Mouse (Mus musculus): ENCODE measurements at regions not wholly inside any gene's neighbourhood (a gene's known extent, or its start where the extent isn't known, plus 50 kb on each side); places are given as distances from the start of the nearest gene placed in this dataset.

- Histone ChIP-seq H3K4me3 (ENCODE audit: low read depth, low read length) (no peak overlapping the region), H3K27me3 (ENCODE audit: control insufficient read depth, insufficient read depth, low read length) (no peaks in the 10 kb centered on the region), H3K9me3 (ENCODE audit: control insufficient read depth, low read length) (no peaks in the 10 kb centered on the region), H3K4me2 (replicated peaks; ENCODE audit: low read depth) (no peak overlapping the region), H3K9ac (ENCODE audit: low read length) (no peak overlapping the region), H3K27ac (replicated peaks) (no peak overlapping the region), H3K36me3 (ENCODE audit: control insufficient read depth, insufficient read depth, low read length) (no peaks in the 10 kb centered on the region), H3K4me1 (replicated peaks; ENCODE audit: control insufficient read depth, insufficient read depth) (no peaks in the 10 kb centered on the region)
- no peak for DNase-seq (ENCODE audit: low spot score)
- WGBS, result 72% methylated on average over 6 of the region's 6 CpGs
- ATAC-seq (ENCODE audit: low FRiP score, low TSS enrichment), result no peak
- TF ChIP-seq CTCF (IDR thresholded peaks at IDR 0.05; ENCODE audit: low read depth) (no peak), EP300 (optimal IDR thresholded peaks at IDR 0.05) (no peak)
These were observed 52.3 kb downstream of the Rplp1 start for GRCm38 (mm10) chr9:61862071-61862480.

DNA sequence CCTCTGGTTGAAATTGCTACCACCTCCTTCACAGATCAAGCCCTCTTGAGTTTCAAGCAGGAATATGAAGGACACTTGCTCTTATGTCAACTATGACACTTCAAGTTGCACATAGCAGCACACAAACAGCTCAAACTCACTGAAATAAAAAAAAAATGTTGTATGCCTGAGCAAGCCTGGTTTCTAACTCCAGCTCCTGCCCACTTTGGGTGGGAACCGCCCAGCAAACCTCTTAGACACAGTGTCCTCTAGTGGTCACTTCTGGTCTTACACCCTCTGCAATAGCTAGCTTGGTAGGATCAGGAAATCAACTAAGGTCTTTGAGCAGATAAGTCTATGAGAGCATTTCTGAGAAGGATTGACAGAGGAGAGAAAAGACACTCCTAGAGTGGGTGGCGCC, 54.2 kb downstream of the Rplp1 start:
- Histone ChIP-seq H3K9ac (ENCODE audit: low read length) (no peak overlapping the region), H3K9me3 (ENCODE audit: control insufficient read depth, low read length) (no peaks in the 10 kb centered on the region), H3K27me3 (ENCODE audit: control insufficient read depth, insufficient read depth, low read length) (no peaks in the 10 kb centered on the region), H3K4me2 (replicated peaks; ENCODE audit: low read depth) (no peak overlapping the region), H3K4me1 (replicated peaks; ENCODE audit: control insufficient read depth, insufficient read depth) (no peaks in the 10 kb centered on the region), H3K36me3 (ENCODE audit: control insufficient read depth, insufficient read depth, low read length) (no peaks in the 10 kb centered on the region), H3K4me3 (ENCODE audit: low read depth, low read length) (no peak overlapping the region), H3K27ac (replicated peaks) (no peak overlapping the region)
- DNase-seq (ENCODE audit: low spot score) (peak; percentile 71), ATAC-seq (ENCODE audit: low FRiP score, low TSS enrichment) (peak; percentile 41; the same call in 1 of the 2 replicates)
- no peak for TF ChIP-seq EP300 (optimal IDR thresholded peaks at IDR 0.05)
- peak; percentile 99 for TF ChIP-seq CTCF (IDR thresholded peaks at IDR 0.05; ENCODE audit: low read depth)
- WGBS, result 19% methylated on average over 2 of the region's 2 CpGs

DNA sequence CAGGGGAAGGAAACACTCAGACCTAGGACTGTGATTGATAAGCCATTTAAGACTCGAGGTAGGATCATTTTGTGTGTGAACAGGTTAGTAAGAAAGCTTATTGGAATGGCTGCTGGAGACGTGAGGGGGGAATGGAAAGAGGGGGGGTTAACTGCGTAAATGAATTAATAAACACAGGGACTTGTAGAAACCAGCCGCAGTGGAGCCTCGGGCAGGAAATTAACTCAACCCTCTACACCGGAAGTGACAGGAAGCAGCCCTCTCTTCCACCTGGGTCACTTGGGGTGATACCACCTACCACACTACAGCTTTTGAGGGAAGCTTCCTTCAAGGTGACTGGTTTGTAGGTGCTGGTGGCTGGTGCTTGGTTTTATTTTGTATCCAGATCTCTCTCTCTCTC, 54.9 kb downstream of the Rplp1 start:
- no peak for ATAC-seq (ENCODE audit: low FRiP score, low TSS enrichment)
- TF ChIP-seq CTCF (IDR thresholded peaks at IDR 0.05; ENCODE audit: low read depth), result no peak
- no peak for TF ChIP-seq EP300 (optimal IDR thresholded peaks at IDR 0.05)
- Histone ChIP-seq H3K4me2 (replicated peaks; ENCODE audit: low read depth) (no peak overlapping the region; the same call in 1 of the 2 replicates), H3K9me3 (ENCODE audit: control insufficient read depth, low read length) (no peaks in the 10 kb centered on the region), H3K9ac (ENCODE audit: low read length) (no peak overlapping the region), H3K27ac (replicated peaks) (no peak overlapping the region), H3K4me1 (replicated peaks; ENCODE audit: control insufficient read depth, insufficient read depth) (no peaks in the 10 kb centered on the region), H3K4me3 (ENCODE audit: low read depth, low read length) (no peak overlapping the region), H3K36me3 (ENCODE audit: control insufficient read depth, insufficient read depth, low read length) (no peaks in the 10 kb centered on the region), H3K27me3 (ENCODE audit: control insufficient read depth, insufficient read depth, low read length) (no peaks in the 10 kb centered on the region)
- 6% methylated on average over 6 of the region's 6 CpGs for WGBS
- DNase-seq (ENCODE audit: low spot score), result no peak

GRCm38 (mm10) chr9:61857817-61858216, 56.5 kb downstream of the Rplp1 start:
- Histone ChIP-seq H3K4me1 (replicated peaks; ENCODE audit: control insufficient read depth, insufficient read depth) (no peaks in the 10 kb centered on the region), H3K4me3 (ENCODE audit: low read depth, low read length) (no peak overlapping the region), H3K27me3 (ENCODE audit: control insufficient read depth, insufficient read depth, low read length) (no peaks in the 10 kb centered on the region), H3K9me3 (ENCODE audit: control insufficient read depth, low read length) (no peaks in the 10 kb centered on the region), H3K9ac (ENCODE audit: low read length) (no peak overlapping the region), H3K36me3 (ENCODE audit: control insufficient read depth, insufficient read depth, low read length) (no peaks in the 10 kb centered on the region), H3K27ac (replicated peaks) (no peak overlapping the region), H3K4me2 (replicated peaks; ENCODE audit: low read depth) (no peak overlapping the region)
- ATAC-seq (ENCODE audit: low FRiP score, low TSS enrichment) (no peak), DNase-seq (ENCODE audit: low spot score) (no peak)
- 87% methylated on average over 6 of the region's 6 CpGs for WGBS
- no peak for TF ChIP-seq CTCF (IDR thresholded peaks at IDR 0.05; ENCODE audit: low read depth)
- TF ChIP-seq EP300 (optimal IDR thresholded peaks at IDR 0.05), result no peak

DNA sequence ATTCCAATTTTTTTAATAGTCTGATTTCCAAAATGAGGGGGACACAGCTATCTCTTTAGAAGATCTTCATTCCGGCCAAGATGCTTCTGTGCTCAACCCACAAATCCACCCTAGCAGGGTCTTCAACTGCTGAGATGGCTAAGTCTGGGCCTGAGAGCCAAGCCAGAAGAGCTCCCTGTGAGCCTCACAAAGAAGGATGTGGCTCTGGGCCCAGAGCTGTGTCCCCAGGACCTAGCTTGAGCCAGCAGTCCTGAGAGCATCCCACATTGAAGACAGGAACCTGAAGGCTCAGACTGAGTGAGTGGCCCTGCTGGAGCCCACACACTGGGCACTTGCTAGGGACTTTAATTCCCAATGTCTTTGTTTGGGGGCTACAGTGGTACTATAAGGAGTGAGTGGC, 57.7 kb downstream of the Rplp1 start:
- Histone ChIP-seq H3K27ac (replicated peaks) (no peak overlapping the region), H3K27me3 (ENCODE audit: control insufficient read depth, insufficient read depth, low read length) (no peaks in the 10 kb centered on the region), H3K9me3 (ENCODE audit: control insufficient read depth, low read length) (no peaks in the 10 kb centered on the region), H3K9ac (ENCODE audit: low read length) (no peak overlapping the region), H3K36me3 (ENCODE audit: control insufficient read depth, insufficient read depth, low read length) (no peaks in the 10 kb centered on the region), H3K4me3 (ENCODE audit: low read depth, low read length) (no peak overlapping the region), H3K4me2 (replicated peaks; ENCODE audit: low read depth) (no peak overlapping the region), H3K4me1 (replicated peaks; ENCODE audit: control insufficient read depth, insufficient read depth) (no peaks in the 10 kb centered on the region)
- WGBS, result 97% methylated on average over 1 of the region's 1 CpGs
- ATAC-seq (ENCODE audit: low FRiP score, low TSS enrichment) (no peak), DNase-seq (ENCODE audit: low spot score) (no peak)
- TF ChIP-seq CTCF (IDR thresholded peaks at IDR 0.05; ENCODE audit: low read depth), result no peak
- TF ChIP-seq EP300 (optimal IDR thresholded peaks at IDR 0.05), result no peak

DNA sequence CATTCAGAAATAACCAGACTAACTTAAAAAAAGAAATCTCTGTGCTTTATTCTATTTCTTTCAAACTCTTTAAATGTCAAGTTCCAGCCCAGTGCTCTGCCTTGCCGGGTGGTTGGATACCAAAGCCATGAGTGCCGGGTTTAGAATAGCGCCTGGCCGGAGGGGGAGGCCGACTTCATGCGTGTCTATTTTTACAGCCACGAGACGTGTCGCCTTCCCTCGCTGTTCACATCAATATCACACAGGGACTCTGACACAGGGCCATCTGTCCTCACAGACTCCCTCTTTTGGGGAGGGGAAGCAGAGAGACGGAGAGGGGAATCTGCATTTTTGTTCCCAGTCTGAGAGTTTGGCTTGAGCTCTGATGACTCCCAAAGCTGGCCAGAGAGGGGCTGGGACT, 58.7 kb downstream of the Rplp1 start:
- TF ChIP-seq EP300 (optimal IDR thresholded peaks at IDR 0.05) (no peak), CTCF (IDR thresholded peaks at IDR 0.05; ENCODE audit: low read depth) (no peak)
- no peak overlapping the region for H3K27ac ChIP-seq (replicated peaks)
- no peaks in the 10 kb centered on the region for H3K36me3 ChIP-seq (ENCODE audit: control insufficient read depth, insufficient read depth, low read length)
- WGBS, result 94% methylated on average over 11 of the region's 11 CpGs
- H3K9me3 ChIP-seq (ENCODE audit: control insufficient read depth, low read length), result no peaks in the 10 kb centered on the region
- no peak for ATAC-seq (ENCODE audit: low FRiP score, low TSS enrichment)
- H3K4me1 ChIP-seq (replicated peaks; ENCODE audit: control insufficient read depth, insufficient read depth), result no peaks in the 10 kb centered on the region
- H3K9ac ChIP-seq (ENCODE audit: low read length), result no peak overlapping the region
- H3K27me3 ChIP-seq (ENCODE audit: control insufficient read depth, insufficient read depth, low read length), result no peaks in the 10 kb centered on the region
- H3K4me2 ChIP-seq (replicated peaks; ENCODE audit: low read depth), result no peak overlapping the region
- DNase-seq (ENCODE audit: low spot score), result no peak
- H3K4me3 ChIP-seq (ENCODE audit: low read depth, low read length), result no peak overlapping the region

Data from stomach, postnatal 0 days (tissue).